Mouse (Mus musculus): ENCODE measurements around the gene Slc4a1. TPM values are rescaled to one million over a fixed set of nuclear protein-coding genes. Genes with fewer than 3 reads are reported as not detected.

The Slc4a1 gene
- polyA plus RNA-seq, 1 experiment from 2014 or later = 20.2 TPM

DNA sequence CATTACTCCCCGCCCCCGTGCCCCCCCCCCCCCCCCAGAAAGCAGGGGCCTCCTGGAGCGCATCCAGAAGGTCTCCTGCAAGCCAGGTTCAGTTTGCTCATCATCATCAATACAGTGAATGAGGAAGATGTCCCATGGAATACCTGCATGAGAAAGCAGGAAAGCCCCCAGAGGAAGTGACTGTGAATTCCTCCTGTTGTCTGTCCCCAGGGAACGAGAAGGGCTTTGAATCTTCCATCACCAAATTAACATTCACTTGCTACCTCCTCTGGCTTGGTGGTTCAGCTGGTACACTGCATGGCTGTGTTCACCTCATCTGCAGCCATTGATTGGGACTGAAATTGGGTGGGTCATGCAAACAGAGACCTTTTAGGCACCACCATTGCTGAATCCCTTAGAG, 19.1 kb upstream of the Slc4a1 start:
- Histone ChIP-seq H3K4me3 (no peak overlapping the region), H3K4me1 (replicated peaks) (no peaks in the 10 kb centered on the region), H3K36me3 (no peaks in the 10 kb centered on the region), H3K27ac (no peak overlapping the region), H3K27me3 (0 out of 2 replicates have a peak, but pooled peaks cover 3% of the 10 kb centered on the region), H3K9ac (no peak overlapping the region), H3K9me3 (replicated peaks) (no peaks in the 10 kb centered on the region), H3K4me2 (no peak overlapping the region)
- WGBS = 40% methylated on average over 4 of the region's 4 CpGs
- ATAC-seq (replicated peaks; ENCODE audit: insufficient number of reproducible peaks, insufficient read depth, low FRiP score, low read depth) = no peak

DNA sequence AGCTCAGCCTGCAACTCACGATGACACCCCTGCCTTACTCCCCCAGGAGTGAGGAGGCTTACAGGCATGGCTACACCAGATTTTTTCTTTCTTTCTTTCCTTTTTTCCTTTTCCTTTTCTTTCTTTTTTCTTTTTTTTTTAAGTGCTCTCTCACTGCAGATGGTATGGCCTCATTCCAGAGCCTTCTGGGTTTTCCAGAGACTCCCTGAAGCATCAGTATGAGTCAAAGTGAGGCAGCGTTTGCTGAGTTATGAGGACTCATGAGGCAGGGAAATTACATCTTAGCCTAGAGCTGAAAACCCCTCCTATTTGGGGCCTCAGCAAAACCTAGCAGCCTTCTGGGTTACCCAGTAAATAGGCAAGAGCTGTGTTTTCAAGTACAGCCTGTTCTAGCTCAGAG, 18.4 kb upstream of the Slc4a1 start:
- Histone ChIP-seq H3K9ac (no peak overlapping the region), H3K4me2 (no peak overlapping the region), H3K4me1 (replicated peaks) (no peaks in the 10 kb centered on the region), H3K27ac (no peak overlapping the region), H3K4me3 (no peak overlapping the region), H3K9me3 (replicated peaks) (no peaks in the 10 kb centered on the region), H3K27me3 (0 out of 2 replicates have a peak, but pooled peaks cover 3% of the 10 kb centered on the region), H3K36me3 (no peaks in the 10 kb centered on the region)
- ATAC-seq (replicated peaks; ENCODE audit: insufficient number of reproducible peaks, insufficient read depth, low FRiP score, low read depth) = no peak
- 70% methylated on average over 2 of the region's 2 CpGs for WGBS

DNA sequence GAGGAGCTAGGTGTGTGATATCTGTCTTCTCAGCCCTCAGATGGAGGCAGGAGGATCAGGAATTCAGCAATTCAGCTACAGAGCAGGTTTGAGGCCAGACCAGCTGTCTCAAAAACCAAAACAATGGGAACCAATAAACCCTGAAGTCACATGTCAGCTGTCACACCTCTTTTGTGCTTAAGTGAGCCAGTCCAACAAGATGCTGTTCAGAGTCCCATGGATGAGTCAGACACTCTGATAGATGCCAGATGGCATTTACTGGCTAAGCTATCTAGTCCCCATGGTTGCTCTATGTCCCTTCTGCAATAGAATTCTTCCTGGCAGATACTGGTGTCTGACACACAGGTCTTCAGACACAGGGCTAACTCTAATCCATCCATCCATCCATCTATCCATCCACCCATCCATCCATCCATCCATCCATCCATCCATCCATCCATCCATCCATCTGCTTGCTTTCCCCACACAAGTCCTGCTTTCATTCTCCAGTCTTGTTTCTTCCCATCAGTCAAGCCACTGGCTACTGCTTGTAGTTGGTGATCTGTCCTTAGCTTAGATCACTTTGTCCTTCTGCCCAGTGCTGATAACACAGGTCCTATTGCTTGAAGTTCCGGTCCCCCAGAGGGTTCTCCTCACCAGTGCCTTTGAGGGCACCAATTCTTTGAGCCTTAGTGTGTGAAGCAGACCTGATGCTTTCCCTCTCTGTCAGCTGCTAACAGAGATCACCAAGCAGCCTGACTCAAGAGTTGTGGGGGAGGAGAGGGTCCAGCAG, 17.5 kb upstream of the Slc4a1 start:
- H3K9me3 ChIP-seq (replicated peaks) = no peaks in the 10 kb centered on the region
- no peak overlapping the region for H3K27ac ChIP-seq
- H3K9ac ChIP-seq = no peak overlapping the region
- H3K36me3 ChIP-seq = no peaks in the 10 kb centered on the region
- H3K4me1 ChIP-seq (replicated peaks) = no peaks in the 10 kb centered on the region
- 0 out of 2 replicates have a peak, but pooled peaks cover 3% of the 10 kb centered on the region for H3K27me3 ChIP-seq
- no peak overlapping the region for H3K4me2 ChIP-seq
- WGBS = 44% methylated on average over 1 of the region's 1 CpGs
- no peak for ATAC-seq (replicated peaks; ENCODE audit: insufficient number of reproducible peaks, insufficient read depth, low FRiP score, low read depth)
- H3K4me3 ChIP-seq = no peak overlapping the region

DNA sequence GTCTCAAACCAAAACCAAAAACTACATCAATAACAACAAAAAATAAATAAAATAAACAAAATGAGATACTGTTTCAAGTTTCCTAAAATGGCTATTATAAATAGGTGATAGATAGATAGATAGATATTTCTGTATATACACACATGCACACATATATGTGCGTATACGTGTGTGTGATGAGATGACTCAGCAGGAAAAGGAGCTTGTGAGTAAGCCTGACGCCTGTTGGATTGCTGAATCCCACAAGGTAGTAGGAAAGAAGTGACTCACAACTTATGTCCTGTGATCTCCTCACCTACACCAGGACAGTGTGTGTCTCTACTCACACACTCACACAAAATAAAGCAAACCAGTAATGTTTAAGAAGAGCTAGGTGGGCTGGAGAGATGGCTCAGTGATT, 16.8 kb upstream of the Slc4a1 start:
- H3K4me1 ChIP-seq (replicated peaks) = no peaks in the 10 kb centered on the region
- ATAC-seq (replicated peaks; ENCODE audit: insufficient number of reproducible peaks, insufficient read depth, low FRiP score, low read depth) = no peak
- H3K4me2 ChIP-seq = no peak overlapping the region
- no peak overlapping the region for H3K27ac ChIP-seq
- 0 out of 2 replicates have a peak, but pooled peaks cover 3% of the 10 kb centered on the region for H3K27me3 ChIP-seq
- H3K36me3 ChIP-seq = no peaks in the 10 kb centered on the region
- H3K4me3 ChIP-seq = no peak overlapping the region
- H3K9ac ChIP-seq = no peak overlapping the region
- WGBS = 86% methylated on average over 3 of the region's 3 CpGs
- no peaks in the 10 kb centered on the region for H3K9me3 ChIP-seq (replicated peaks)

DNA sequence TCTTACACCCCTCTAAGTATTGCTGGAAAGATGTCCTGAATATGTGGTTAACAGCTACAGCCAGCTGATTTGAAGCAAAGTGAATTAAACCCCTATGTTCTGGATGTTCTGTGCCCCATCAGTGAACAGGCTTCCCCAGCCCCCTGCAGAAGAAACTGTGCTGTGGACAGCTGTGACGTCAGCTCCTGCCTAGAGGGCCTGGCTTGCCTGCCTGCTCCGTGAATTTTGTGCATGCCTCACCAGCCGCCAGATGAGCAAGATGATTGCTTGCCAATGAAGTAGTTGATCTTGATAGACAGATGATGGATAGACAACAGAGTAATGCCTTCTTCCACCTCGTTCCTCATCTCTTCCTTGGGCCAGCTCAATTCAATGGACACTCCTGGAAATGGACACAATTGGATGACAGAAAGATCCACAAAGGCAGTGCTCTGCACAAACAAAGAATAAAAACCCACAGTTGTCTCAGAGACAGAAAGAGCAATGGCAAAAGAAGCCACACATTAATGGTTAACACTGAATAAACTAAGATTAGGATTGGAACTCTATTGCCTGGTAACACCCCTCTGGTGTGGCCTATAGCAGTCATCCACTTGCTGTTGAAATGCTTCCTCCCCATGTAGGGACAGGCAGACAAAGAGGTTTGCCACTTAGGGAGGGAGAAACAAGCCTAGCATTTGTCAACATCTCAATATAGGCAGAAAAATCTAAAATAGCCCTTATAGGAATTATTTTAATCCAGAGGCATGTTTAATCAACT, 15.5 kb upstream of the Slc4a1 start:
- Histone ChIP-seq H3K4me1 (replicated peaks) (peaks cover 2% of the 10 kb centered on the region; the same call in 1 of the 2 replicates), H3K27ac (no peak overlapping the region), H3K9me3 (replicated peaks) (no peaks in the 10 kb centered on the region), H3K36me3 (no peaks in the 10 kb centered on the region), H3K4me3 (no peak overlapping the region), H3K27me3 (0 out of 2 replicates have a peak, but pooled peaks cover 3% of the 10 kb centered on the region), H3K4me2 (no peak overlapping the region), H3K9ac (no peak overlapping the region)
- 50% methylated on average over 4 of the region's 4 CpGs for WGBS
- ATAC-seq (replicated peaks; ENCODE audit: insufficient number of reproducible peaks, insufficient read depth, low FRiP score, low read depth) = no peak

DNA sequence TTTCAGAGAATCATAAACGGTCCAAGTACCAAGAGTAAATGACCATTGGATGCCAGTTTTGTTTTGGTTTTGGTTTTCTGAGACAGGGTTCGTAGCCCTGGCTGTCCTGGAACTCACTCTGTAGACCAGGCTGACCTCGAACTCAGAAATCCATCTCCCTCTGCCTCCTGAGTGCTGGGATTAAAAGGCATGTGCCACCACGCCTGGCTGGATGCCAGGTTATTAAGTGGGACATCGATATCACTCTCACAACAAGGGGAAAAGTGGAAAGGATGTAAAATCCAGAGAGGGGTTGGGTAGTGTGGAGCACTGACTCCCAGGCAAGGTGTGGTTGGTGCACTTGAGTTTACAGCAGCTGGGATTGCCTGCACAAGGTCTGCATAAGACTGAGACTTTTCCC, 14.1 kb upstream of the Slc4a1 start:
- Histone ChIP-seq H3K4me1 (replicated peaks) (peaks cover 17% of the 10 kb centered on the region), H3K27me3 (0 out of 2 replicates have a peak, but pooled peaks cover 3% of the 10 kb centered on the region), H3K9me3 (replicated peaks) (no peaks in the 10 kb centered on the region), H3K36me3 (no peaks in the 10 kb centered on the region), H3K27ac (no peak overlapping the region), H3K4me3 (no peak overlapping the region), H3K4me2 (no peak overlapping the region), H3K9ac (no peak overlapping the region)
- whole genome bisulfite sequencing = 55% methylated on average over 5 of the region's 5 CpGs
- ATAC-seq (replicated peaks; ENCODE audit: insufficient number of reproducible peaks, insufficient read depth, low FRiP score, low read depth) = no peak

DNA sequence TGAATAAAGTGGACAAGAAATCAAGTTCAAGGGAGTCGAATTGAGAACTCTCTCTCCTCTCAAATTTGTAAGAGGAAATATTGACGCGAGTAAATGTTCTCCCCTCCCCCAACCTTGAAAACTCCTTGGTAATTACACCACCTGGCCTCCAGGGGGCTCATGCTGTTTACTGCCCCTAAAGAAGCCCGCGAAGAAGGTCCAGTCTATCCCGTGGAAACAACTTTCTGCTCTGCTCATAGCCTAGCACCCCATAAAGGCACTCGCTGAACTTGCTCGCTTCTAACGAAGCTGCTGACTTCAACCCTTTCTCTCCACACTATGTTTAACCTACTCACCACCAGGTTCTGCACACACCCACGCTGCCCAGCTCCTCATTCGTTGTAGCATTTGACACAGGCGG, 11.2 kb upstream of the Slc4a1 start:
- Histone ChIP-seq H3K9me3 (replicated peaks) (no peaks in the 10 kb centered on the region), H3K27me3 (peaks cover 12% of the 10 kb centered on the region; the same call in 1 of the 2 replicates), H3K36me3 (no peaks in the 10 kb centered on the region), H3K4me1 (replicated peaks) (peaks cover 17% of the 10 kb centered on the region), H3K4me3 (no peak overlapping the region), H3K27ac (no peak overlapping the region), H3K4me2 (no peak overlapping the region), H3K9ac (no peak overlapping the region)
- WGBS = 54% methylated on average over 12 of the region's 12 CpGs
- ATAC-seq (replicated peaks; ENCODE audit: insufficient number of reproducible peaks, insufficient read depth, low FRiP score, low read depth) = no peak

DNA sequence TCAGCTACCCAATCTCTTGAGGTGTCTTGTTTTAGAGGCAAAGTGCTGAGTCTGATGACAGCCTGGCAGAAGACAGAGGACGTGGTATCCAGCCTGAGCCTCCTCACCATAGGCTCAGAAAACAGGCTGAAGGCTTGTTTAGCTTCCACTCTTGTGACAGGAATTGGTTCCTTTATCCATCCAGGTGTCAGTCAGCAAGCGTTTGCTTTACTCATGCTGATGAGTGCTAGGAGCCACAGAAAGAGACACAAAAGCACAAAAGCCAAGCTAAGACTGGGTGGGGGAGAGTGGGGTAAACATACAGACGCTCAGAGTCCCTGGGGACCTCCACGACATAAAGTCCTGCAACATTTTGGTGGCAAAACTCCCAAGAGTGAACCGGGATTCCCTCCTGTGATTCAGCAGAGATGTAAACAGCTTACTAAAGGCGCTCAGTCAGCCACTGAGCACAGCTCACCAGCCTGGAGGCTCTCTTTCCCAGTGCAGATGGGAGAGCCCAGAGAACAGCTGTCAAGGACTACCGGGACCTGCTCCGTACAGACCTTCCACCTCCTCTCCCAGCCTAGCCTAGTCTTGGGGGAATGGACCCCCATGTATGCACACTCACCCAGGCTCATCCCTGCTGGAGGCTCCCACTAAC, 10.3 kb upstream of the Slc4a1 start:
- Histone ChIP-seq H3K9me3 (replicated peaks) (no peaks in the 10 kb centered on the region), H3K4me2 (peak overlapping the region; percentile 63), H3K9ac (no peak overlapping the region), H3K27ac (no peak overlapping the region), H3K4me1 (replicated peaks) (peaks cover 17% of the 10 kb centered on the region), H3K27me3 (peaks cover 15% of the 10 kb centered on the region; the same call in 1 of the 2 replicates), H3K4me3 (peak overlapping the region; percentile 32), H3K36me3 (no peaks in the 10 kb centered on the region)
- ATAC-seq (replicated peaks; ENCODE audit: insufficient number of reproducible peaks, insufficient read depth, low FRiP score, low read depth) = no peak
- 18% methylated on average over 8 of the region's 8 CpGs for WGBS

DNA sequence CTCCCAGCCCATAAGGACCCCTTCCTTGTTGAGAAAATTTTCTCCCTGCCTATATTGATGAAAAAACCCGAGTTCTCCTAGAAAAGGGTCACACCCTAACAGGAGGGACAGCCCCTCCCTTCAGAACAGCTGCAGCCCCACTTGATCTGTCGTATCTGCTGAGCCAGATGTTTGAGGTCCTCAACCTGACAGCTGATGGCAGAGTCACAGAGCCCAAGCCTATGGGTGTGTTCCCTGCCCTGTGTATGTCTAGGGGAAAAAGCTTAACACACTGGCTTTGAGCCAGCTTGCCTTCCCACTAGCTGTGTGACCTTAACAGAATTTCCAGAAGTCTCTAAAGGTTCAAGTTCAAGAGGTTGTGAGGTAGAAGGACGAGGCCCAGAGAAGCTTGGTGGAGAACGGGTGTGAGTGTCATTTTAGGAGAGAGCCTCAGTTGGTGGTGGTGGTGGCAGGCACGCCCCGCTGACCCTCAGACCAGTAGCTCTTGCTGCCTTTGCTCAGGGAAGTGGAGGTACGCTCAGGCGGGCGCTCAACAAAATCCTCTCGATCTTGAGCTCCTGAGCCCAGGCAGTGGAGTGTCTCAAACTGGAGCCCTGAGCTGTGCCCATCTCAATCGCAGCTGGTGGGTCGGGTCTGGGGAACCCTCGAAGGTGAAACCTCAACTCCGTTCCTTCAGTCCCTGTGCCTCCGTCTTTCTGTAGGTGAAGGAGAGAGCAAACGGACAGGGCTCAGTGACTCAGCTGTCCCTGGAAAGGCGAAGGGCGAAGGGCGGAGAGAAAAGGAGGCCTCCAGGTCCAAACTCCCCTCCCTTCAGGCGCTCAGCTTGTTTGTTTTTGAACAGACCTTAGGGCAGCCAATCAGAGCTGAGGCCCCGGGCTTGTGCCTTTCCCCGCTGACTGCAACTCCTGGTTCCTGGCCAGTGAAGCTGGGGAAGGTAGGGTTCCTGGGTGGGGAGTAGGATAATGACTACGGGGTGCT, 9.5 kb upstream of the Slc4a1 start:
- 0 out of 2 replicates have a peak overlapping the region, but pooled peaks have one; percentile 7 for H3K27ac ChIP-seq
- no peaks in the 10 kb centered on the region for H3K36me3 ChIP-seq
- ATAC-seq (replicated peaks; ENCODE audit: insufficient number of reproducible peaks, insufficient read depth, low FRiP score, low read depth) = peak; percentile 62
- peak overlapping the region; percentile 37 for H3K9ac ChIP-seq
- peaks cover 17% of the 10 kb centered on the region for H3K4me1 ChIP-seq (replicated peaks)
- no peaks in the 10 kb centered on the region for H3K9me3 ChIP-seq (replicated peaks)
- H3K4me2 ChIP-seq = peak overlapping the region; percentile 63
- H3K4me3 ChIP-seq = peak overlapping the region; percentile 32
- 4% methylated on average over 23 of the region's 23 CpGs for WGBS
- peaks cover 15% of the 10 kb centered on the region; the same call in 1 of the 2 replicates for H3K27me3 ChIP-seq

DNA sequence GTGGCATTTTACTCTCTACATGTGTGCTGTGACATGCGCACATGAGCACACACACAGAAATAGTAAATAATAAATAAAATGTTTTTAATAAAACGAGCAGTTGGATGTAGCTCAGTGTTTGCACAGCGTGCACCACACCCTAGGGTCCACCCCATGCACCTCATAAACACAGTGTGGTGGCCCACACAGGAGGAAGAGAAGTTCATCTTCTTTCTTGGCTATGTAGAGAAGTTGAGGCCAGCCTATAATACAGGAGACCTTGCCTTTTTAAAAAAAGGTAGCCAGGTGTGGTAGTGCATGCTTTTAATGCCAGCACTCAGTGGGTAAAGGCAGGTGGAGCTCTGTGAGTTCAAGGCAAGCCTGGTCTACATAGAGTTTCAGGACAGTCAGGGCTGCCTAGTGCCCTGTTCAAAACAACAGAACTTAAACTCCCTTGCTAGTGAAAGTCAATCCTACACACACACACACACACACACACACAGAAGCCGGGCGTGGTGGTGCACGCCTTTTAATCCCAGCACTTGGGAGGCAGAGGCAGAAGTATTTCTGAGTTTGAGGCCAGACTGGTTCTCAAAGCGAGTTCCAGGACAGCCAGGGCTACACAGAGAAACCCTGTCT, 8.2 kb upstream of the Slc4a1 start:
- H3K4me1 ChIP-seq (replicated peaks) = peaks cover 17% of the 10 kb centered on the region
- 81% methylated on average over 7 of the region's 7 CpGs for WGBS
- H3K4me3 ChIP-seq = no peak overlapping the region
- no peak overlapping the region for H3K4me2 ChIP-seq
- H3K27ac ChIP-seq = no peak overlapping the region
- H3K27me3 ChIP-seq = peaks cover 15% of the 10 kb centered on the region; the same call in 1 of the 2 replicates
- no peak overlapping the region for H3K9ac ChIP-seq
- ATAC-seq (replicated peaks; ENCODE audit: insufficient number of reproducible peaks, insufficient read depth, low FRiP score, low read depth) = no peak
- H3K9me3 ChIP-seq (replicated peaks) = no peaks in the 10 kb centered on the region
- no peaks in the 10 kb centered on the region for H3K36me3 ChIP-seq
